Mouse (Mus musculus) neural tube, embryonic 13.5 days (tissue): ENCODE measurements around the gene Pycard. TPM values are rescaled to one million over a fixed set of nuclear protein-coding genes. Genes with fewer than 3 reads are reported as not detected.
"Not testable (repeated sequence)": the region's sequence is repeated elsewhere in the genome, so short reads cannot be mapped to it uniquely, and the experiment has no call there.

Experiments
- ATAC-seq: fragments of 200-750 bp; cut with Nextera tagmentation; 2 replicates; pipeline ENCODE4 v1.8.0; 2017; ENCODE audit warnings: low read depth, mild to moderate bottlenecking, moderate TSS enrichment, moderate library complexity
- H3K27ac ChIP-seq: fragments of 300-500 bp; sonication (generic); replicated peaks from 2 replicates; pipeline ENCODE4 v1.5.1; 2015; ENCODE audit warnings: moderate library complexity, mild to moderate bottlenecking, inconsistent platforms
- H3K27me3 ChIP-seq: fragments of 300-500 bp; sonication (generic); 2 replicates; pipeline ENCODE4 v1.6.1; 2015; ENCODE audit warnings: mild to moderate bottlenecking, inconsistent platforms
- H3K36me3 ChIP-seq: fragments of 300-500 bp; sonication (generic); 2 replicates; pipeline ENCODE4 v1.6.1; 2015; ENCODE audit warnings: mild to moderate bottlenecking, inconsistent platforms
- H3K4me1 ChIP-seq: fragments of 300-500 bp; sonication (generic); replicated peaks from 2 replicates; pipeline ENCODE4 v1.6.1; 2015; ENCODE audit warnings: inconsistent platforms
- H3K4me2 ChIP-seq: fragments of 300-500 bp; sonication (generic); 2 replicates; pipeline ENCODE4 v1.6.1; 2015; ENCODE audit warnings: inconsistent platforms, mild to moderate bottlenecking, moderate library complexity
- H3K4me3 ChIP-seq: fragments of 300-500 bp; sonication (generic); 2 replicates; pipeline ENCODE4 v1.5.1; 2015; ENCODE audit warnings: mild to moderate bottlenecking, inconsistent platforms
- H3K9ac ChIP-seq: fragments of 300-500 bp; sonication (generic); 2 replicates; pipeline ENCODE4 v1.6.1; 2015; ENCODE audit warnings: moderate library complexity, mild to moderate bottlenecking, inconsistent platforms
- H3K9me3 ChIP-seq: fragments of 300-500 bp; sonication (generic); 2 replicates; pipeline ENCODE4 v1.6.1; 2016; ENCODE audit warnings: inconsistent platforms
- WGBS: fragments of 180-500 bp; shearing (Covaris S2); methylation state at CpG from one replicate; pipeline ENCODE4 v1.1.7; 2015; 5-methylcytosine and 5-hydroxymethylcytosine counted together
- polyA plus RNA-seq: library from polyadenylated mRNA; unstranded; fragments of >200 nt; fragmentation: Nextera tagmentation; extraction: Ambion mirVana; gene quantifications from 2 replicates; pipeline ENCODE4 v1.2.1, GENCODE M21; 2015

Pycard gene
- polyA plus RNA-seq = 7.0 and 7.4 TPM in 2 replicates

DNA sequence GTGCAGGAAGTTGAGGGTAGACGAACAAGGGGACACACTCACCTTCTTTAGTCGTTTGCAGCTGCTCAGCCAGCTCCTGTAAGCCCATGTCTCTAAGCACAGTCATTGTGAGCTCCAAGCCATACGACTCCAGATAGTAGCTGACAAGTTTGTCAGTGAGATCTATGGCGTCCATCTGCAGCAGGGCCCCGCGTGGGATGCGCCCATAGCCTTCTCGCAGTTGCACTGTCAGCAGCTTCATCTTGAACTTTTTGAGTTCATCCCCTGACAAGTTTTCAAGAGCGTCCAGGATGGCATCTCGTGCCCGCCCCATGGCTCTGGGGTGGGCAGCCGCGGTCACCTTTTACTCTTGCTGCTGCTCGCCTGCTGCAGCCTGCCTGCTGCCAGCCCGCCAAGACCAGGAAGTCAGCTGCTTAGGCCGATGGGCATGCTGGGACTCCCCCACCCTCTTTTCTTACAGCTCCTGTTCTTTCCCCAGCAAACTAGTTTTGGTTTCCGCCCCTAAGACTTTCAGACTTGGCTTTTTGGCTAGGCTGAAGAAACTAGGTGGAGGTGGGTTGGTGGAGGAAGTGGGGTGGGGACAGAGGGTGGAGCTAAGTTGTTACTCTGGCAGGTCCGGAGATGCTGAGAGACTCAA, at the start of gene Pycard:
Gene Pycard (minus strand): TSS at position 527 of the 637 bp plus-strand sequence.
- Histone ChIP-seq H3K4me2 (peak within 1 kb of the TSS; percentile 48), H3K4me3 (peak within 1 kb of the TSS; percentile 20), H3K36me3 (peaks cover 31% of the 10 kb centered on the region), H3K9ac (peak within 1 kb of the TSS; percentile 43; the same call in 1 of the 2 replicates), H3K27ac (no peak within 1 kb of the TSS), H3K4me1 (no peaks in the 10 kb centered on the region), H3K27me3 (no peaks in the 10 kb centered on the region), H3K9me3 (no peaks in the 10 kb centered on the region)
- ATAC-seq = 0 out of 2 replicates have a peak, but pooled peaks have one; percentile 4
- WGBS = 20% methylated on average over 18 of the region's 18 CpGs

DNA sequence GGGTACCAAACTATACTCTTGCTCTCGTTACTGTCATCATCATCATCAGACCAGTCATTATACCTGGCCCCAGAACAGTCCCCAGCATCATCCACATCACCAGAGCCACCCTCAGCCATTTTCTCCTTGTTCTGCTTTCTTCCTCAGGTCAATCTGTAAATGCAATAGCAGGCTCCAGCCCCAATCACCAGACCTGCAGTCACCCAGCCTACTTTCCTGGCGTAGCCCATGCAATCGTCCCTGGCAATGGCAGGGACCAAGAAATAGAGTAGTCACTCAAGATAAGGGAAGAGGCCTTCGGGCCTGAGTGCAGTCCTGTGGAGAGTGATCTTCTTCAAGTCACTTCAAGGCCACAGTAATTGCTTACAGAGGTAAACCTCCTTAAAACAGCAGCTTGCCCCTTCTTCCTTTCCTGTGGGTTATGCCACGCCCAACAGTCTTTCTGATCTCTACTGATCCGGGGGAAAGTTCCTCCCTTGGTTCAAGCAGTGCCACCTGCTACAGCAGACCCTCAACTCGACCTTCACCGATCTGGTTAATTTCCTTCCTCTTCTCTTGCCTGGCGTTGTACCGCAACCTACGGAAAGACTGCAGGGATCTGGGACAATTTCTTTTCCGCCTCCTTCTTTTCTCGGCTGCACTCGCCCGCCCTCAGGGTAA, 48.6 kb upstream of the Pycard start:
- 85% methylated on average over 15 of the region's 15 CpGs for WGBS
- ATAC-seq, H3K4me2 ChIP-seq, H3K9ac ChIP-seq, H3K36me3 ChIP-seq, H3K27me3 ChIP-seq, H3K4me3 ChIP-seq, H3K4me1 ChIP-seq, H3K9me3 ChIP-seq, H3K27ac ChIP-seq: not testable (repeated sequence)

DNA sequence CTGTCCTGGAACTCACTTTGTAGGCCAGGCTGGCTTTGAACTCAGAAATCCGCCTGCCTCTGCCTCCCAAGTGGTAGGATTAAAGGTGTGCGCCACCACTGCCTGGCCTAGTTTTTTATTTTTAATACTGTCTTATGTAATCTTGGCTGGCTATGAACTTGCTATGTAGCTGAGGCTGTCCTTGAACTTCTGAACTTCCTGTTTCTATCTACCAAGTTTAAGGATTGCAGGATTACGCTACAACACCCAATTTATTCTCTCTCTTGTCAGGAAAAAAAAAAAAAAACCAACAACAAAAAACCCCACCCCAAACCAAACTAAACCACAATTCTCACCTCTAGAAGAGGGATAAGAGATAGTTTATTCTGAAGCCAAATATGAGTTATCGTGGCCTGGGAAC, 39.9 kb upstream of the Pycard start:
- ATAC-seq = no peak
- H3K36me3 ChIP-seq = no peaks in the 10 kb centered on the region
- no peaks in the 10 kb centered on the region for H3K27me3 ChIP-seq
- no peak overlapping the region for H3K4me3 ChIP-seq
- no peak overlapping the region for H3K4me2 ChIP-seq
- H3K9me3 ChIP-seq = no peaks in the 10 kb centered on the region
- H3K4me1 ChIP-seq = no peaks in the 10 kb centered on the region
- H3K27ac ChIP-seq = no peak overlapping the region
- WGBS = 98% methylated on average over 4 of the region's 4 CpGs
- H3K9ac ChIP-seq = no peak overlapping the region

DNA sequence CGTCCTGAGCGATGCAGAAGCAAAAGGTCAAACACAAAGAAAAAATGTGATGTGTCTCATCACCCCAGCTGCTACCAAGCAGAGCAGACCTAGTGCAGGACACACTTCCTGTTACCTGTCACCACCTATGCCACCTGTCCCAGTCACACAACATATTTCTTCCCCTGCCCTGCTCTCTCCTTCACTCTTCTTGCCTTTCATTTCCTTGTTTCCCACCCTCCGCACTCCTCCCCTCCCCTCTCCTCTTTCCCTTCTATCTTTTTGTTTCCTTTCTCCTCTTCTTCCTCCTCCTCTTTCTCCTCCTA, 39.3 kb upstream of the Pycard start:
- Histone ChIP-seq H3K9ac (no peak overlapping the region), H3K27ac (no peak overlapping the region), H3K4me3 (no peak overlapping the region), H3K4me1 (no peaks in the 10 kb centered on the region), H3K4me2 (no peak overlapping the region), H3K27me3 (no peaks in the 10 kb centered on the region), H3K9me3 (no peaks in the 10 kb centered on the region), H3K36me3 (no peaks in the 10 kb centered on the region)
- no peak for ATAC-seq
- WGBS = 94% methylated on average over 3 of the region's 3 CpGs

DNA sequence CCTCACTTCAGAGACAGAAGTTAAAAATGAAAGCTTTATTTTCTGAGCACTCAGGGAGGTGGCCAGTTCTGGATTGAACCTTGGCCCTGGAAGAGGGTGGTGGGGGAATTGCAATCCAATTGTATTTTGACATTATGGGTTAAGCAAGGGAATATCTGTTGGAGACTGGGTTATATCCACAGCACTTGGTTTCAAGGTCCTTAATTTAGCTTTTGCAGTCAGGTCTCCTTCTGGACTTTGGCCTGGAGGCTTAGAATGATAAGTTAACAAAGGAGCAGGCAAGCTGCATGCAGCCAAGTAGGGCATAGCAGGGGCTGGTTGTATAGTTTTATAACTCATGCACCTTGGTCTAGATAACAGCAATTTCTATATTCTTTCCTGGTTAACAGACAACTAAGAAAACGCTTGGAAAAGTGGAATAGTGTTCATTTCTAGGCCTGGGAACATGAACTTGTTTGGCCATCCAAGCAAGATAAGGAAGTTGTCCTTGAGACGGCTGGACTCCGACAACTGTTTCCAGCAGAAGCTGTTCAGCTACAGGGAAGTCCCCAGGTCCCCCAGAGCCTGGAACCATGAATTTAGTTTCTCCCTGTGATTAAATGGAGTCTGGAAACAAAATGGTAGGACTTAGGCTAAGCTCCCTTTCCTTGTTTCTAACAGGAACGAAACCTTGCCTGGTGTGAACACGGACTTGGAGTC, 38.8 kb upstream of the Pycard start:
- no peak for ATAC-seq
- H3K9me3 ChIP-seq = no peaks in the 10 kb centered on the region
- no peak overlapping the region for H3K27ac ChIP-seq
- no peak overlapping the region for H3K9ac ChIP-seq
- no peaks in the 10 kb centered on the region for H3K4me1 ChIP-seq
- H3K4me3 ChIP-seq = no peak overlapping the region
- 89% methylated on average over 5 of the region's 5 CpGs for WGBS
- H3K36me3 ChIP-seq = no peaks in the 10 kb centered on the region
- no peak overlapping the region for H3K4me2 ChIP-seq
- H3K27me3 ChIP-seq = no peaks in the 10 kb centered on the region

DNA sequence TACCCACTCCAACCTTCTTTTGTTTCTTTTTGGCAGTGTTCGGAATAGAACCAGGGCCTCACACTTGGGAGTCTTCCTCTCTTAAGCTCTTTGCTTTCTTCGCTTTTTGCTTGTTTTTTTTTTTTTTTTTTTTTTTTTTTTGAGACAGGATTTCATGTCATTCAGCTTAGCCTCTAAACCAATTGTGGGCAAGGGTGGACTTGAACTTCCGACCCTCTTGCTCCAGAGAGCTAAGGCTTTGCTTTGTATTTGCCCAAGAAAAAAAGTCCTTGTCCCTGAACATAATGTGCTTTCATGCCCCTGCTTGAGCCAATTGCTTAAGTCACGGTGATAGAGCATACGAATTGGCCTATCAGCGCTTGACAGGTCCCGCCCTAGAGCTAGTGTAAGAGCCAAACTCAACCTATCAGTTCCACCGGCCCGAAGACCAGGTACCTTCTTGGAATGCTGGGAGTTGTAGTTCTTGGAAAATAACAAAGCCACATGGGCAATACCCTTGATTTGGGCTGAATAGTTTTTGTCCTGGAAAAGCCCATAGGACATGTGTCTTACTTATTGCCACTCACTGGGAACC, 37.8 kb upstream of the Pycard start:
- Histone ChIP-seq H3K4me3 (no peak overlapping the region), H3K27ac (no peak overlapping the region), H3K9me3 (no peaks in the 10 kb centered on the region), H3K27me3 (no peaks in the 10 kb centered on the region), H3K9ac (no peak overlapping the region), H3K4me1 (no peaks in the 10 kb centered on the region), H3K36me3 (no peaks in the 10 kb centered on the region), H3K4me2 (no peak overlapping the region)
- 40% methylated on average over 9 of the region's 9 CpGs for WGBS
- peak; percentile 63; the same call in 1 of the 2 replicates for ATAC-seq

DNA sequence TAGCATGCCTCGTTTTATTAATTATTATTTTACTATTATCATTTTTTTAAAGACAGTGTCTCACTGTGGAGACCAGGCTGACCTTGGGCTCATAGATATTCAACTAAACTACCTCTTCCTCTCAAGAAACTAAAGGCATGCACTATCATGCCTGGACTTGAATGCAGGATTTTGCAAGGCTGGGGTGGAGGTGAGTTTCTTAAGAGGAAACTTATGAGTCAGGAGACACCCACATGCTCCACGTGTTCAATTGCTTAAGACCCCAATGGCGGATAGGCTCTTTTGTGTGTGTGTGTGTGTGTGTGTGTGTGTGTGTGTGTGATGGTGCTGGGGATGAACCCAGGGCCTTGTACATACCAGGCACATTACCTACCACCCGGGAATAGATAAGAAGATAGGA, 31.7 kb upstream of the Pycard start:
- H3K4me2 ChIP-seq = no peak overlapping the region
- no peaks in the 10 kb centered on the region for H3K27me3 ChIP-seq
- 82% methylated on average over 4 of the region's 4 CpGs for WGBS
- H3K9me3 ChIP-seq = no peaks in the 10 kb centered on the region
- no peak for ATAC-seq
- no peaks in the 10 kb centered on the region for H3K36me3 ChIP-seq
- H3K4me3 ChIP-seq = no peak overlapping the region
- H3K4me1 ChIP-seq = no peaks in the 10 kb centered on the region
- H3K9ac ChIP-seq = no peak overlapping the region
- H3K27ac ChIP-seq = no peak overlapping the region

DNA sequence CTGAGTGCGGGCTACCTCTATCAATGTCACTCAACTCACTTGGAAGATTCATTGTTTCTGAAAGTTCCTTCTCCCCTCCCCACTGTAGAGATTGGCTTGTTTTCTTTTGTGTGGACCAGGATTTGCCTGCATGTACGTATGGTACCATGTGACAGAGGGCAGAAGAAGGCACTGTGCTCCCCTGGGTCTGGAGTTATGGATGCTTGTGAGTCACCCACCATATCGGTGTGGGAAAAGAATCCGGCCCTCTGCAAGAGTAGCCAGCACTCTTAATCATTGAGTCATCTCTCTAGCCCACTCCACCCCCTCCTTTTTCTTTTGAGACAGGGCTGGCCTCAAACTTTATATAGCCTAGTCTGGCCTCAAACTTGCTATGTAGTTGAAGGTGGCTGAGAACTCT, 31.3 kb upstream of the Pycard start:
- Histone ChIP-seq H3K4me2 (no peak overlapping the region), H3K9ac (no peak overlapping the region), H3K4me1 (no peaks in the 10 kb centered on the region), H3K36me3 (no peaks in the 10 kb centered on the region), H3K9me3 (no peaks in the 10 kb centered on the region), H3K27me3 (no peaks in the 10 kb centered on the region), H3K27ac (no peak overlapping the region), H3K4me3 (no peak overlapping the region)
- no peak for ATAC-seq
- 84% methylated on average over 4 of the region's 4 CpGs for whole genome bisulfite sequencing

DNA sequence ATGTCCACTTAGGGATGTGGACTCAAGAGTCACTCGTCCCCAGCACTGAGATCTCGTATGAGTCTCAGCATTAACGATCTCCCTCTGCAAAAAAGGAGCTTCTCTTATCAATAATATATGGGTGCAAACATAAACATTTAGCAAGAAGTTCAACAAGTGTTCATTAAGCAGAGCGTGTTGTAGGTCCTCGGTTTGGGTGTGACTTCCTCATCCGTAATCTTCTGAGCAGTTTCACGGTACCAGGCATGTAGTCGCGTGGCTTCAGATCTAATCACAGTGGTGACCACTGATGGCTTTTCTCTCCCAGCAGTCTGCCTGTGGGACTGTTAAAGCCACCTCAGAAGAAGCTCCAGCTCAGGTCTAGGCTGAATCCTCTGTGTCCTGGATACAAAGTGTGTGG, 30.7 kb upstream of the Pycard start:
- no peak overlapping the region for H3K9ac ChIP-seq
- no peak overlapping the region for H3K27ac ChIP-seq
- no peak overlapping the region for H3K4me3 ChIP-seq
- H3K36me3 ChIP-seq = no peaks in the 10 kb centered on the region
- WGBS = 97% methylated on average over 9 of the region's 9 CpGs
- no peaks in the 10 kb centered on the region for H3K4me1 ChIP-seq
- H3K9me3 ChIP-seq = no peaks in the 10 kb centered on the region
- H3K4me2 ChIP-seq = no peak overlapping the region
- ATAC-seq = no peak
- H3K27me3 ChIP-seq = no peaks in the 10 kb centered on the region

DNA sequence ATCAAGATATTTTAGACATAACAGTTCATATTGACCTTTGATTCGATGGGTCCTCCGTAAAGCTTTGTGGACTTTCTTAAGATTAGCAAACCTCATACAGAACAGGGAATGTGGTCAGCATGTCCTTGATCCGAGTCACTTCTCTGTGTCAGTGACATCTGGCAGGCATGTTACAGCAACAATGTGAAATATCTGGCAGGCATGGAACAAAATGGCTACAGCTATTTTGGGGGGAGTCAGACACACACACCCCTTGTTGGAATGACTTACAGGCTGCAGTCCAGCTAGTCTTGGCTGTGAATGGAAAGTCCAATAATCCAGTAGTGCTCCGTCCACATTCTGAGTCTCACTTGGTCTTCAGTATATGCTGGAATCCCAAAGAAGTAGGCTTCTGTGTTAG, 29.9 kb upstream of the Pycard start:
- Histone ChIP-seq H3K9me3 (no peaks in the 10 kb centered on the region), H3K36me3 (no peaks in the 10 kb centered on the region), H3K9ac (no peak overlapping the region), H3K4me3 (no peak overlapping the region), H3K27ac (no peak overlapping the region), H3K4me2 (no peak overlapping the region), H3K27me3 (no peaks in the 10 kb centered on the region), H3K4me1 (no peaks in the 10 kb centered on the region)
- 93% methylated on average over 4 of the region's 4 CpGs for WGBS
- no peak for ATAC-seq

DNA sequence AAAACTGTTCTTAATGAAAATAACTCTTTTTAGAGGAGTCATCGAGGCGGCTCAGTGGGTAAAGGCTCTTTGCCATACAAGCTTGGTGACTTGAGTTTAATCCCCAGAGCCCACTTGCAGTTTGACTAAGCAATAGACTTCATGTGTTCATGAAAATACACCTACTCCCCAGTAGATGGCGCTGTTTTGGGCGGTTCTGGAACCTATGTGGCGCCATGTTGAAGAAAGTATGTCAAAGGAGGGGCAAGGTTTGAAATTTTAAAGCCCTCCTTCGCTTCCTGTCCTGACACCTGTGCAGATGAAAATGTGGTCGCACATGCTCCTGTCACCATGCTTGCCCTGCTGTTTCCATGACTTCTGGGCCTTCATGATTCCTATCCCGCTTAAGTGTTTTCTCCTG, 29.3 kb upstream of the Pycard start:
- H3K4me2 ChIP-seq = no peak overlapping the region
- H3K4me3 ChIP-seq = no peak overlapping the region
- H3K36me3 ChIP-seq = no peaks in the 10 kb centered on the region
- H3K27me3 ChIP-seq = no peaks in the 10 kb centered on the region
- no peak for ATAC-seq
- H3K9ac ChIP-seq = no peak overlapping the region
- no peaks in the 10 kb centered on the region for H3K9me3 ChIP-seq
- WGBS = 57% methylated on average over 8 of the region's 8 CpGs
- no peak overlapping the region for H3K27ac ChIP-seq
- H3K4me1 ChIP-seq = no peaks in the 10 kb centered on the region

DNA sequence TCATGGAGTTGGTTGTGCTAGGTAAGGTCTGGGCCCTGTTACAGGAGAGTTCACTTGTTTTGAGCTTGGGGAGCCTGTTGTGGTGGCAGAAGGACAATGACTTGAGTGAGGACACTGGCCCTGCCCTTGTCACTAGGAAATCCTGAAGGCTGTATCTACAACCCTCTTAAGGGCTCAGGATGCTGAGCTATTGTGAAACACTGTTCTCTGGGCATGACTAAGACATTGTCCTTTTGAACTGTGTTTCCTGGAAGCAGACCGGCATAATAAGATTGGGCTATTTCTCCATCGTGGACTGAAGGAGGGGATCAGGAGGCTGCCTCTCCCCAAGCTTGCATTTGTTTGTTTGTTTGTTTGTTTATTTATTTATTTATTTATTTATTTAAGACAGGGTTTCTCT, 25.5 kb upstream of the Pycard start:
- H3K9ac ChIP-seq = no peak overlapping the region
- ATAC-seq = no peak
- H3K27ac ChIP-seq = no peak overlapping the region
- no peaks in the 10 kb centered on the region for H3K9me3 ChIP-seq
- no peaks in the 10 kb centered on the region for H3K4me1 ChIP-seq
- 90% methylated on average over 2 of the region's 2 CpGs for WGBS
- no peaks in the 10 kb centered on the region for H3K36me3 ChIP-seq
- H3K4me3 ChIP-seq = no peak overlapping the region
- no peaks in the 10 kb centered on the region for H3K27me3 ChIP-seq
- H3K4me2 ChIP-seq = no peak overlapping the region
